Mouse (Mus musculus) cortical plate, adult 2 months (tissue): ENCODE results near the gene Ankrd34b.

Experiments used
- CTCF ChIP-seq: fragments of 200-500 bp; IDR thresholded peaks from 2 replicates; pipeline ENCODE4 v1.5.1; 2011; ENCODE audit warnings: mild to moderate bottlenecking, control low read depth, low read length; ENCODE audit not compliant: insufficient read depth; ENCODE audit errors: extremely low read depth
- POLR2A ChIP-seq: fragments of 200-500 bp; IDR thresholded peaks from 2 replicates; pipeline ENCODE4 v1.6.1; 2011; ENCODE audit warnings: mild to moderate bottlenecking, low read length, control low read depth; ENCODE audit not compliant: insufficient read depth; ENCODE audit errors: extremely low read depth

DNA sequence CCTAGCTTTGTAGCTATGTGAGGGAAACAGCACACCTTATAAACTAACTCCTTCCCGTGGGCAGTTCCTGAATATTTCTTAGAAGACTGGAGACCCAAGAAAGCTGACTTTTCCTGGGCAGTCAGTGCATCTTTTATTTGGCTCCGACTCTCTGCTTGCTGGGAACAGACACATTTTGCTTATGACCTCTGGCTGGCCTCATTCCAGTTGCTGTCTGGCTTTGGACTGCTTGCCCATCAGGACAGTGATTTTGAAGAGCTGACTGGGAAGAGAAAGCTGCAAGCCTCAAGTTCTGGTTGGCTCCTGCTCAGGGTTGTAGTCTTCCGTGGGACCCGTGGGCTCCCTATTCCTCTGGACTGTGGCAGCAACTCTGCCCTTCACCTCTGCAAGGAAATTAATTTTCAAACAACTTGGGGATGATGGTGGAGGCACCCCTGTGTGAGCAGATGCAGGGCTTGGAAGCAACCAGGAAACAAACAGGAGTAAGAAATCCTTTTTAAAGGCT, 1.7 kb downstream of the Ankrd34b start:
- TF ChIP-seq POLR2A (no peak), CTCF (no peak)
